Mouse (Mus musculus): ENCODE measurements around the gene Clasrp. TPM values are rescaled to one million over a fixed set of nuclear protein-coding genes. Genes with fewer than 3 reads are reported as not detected.

Gene Clasrp
- polyA plus RNA-seq, 1 experiment, result 240 TPM

DNA sequence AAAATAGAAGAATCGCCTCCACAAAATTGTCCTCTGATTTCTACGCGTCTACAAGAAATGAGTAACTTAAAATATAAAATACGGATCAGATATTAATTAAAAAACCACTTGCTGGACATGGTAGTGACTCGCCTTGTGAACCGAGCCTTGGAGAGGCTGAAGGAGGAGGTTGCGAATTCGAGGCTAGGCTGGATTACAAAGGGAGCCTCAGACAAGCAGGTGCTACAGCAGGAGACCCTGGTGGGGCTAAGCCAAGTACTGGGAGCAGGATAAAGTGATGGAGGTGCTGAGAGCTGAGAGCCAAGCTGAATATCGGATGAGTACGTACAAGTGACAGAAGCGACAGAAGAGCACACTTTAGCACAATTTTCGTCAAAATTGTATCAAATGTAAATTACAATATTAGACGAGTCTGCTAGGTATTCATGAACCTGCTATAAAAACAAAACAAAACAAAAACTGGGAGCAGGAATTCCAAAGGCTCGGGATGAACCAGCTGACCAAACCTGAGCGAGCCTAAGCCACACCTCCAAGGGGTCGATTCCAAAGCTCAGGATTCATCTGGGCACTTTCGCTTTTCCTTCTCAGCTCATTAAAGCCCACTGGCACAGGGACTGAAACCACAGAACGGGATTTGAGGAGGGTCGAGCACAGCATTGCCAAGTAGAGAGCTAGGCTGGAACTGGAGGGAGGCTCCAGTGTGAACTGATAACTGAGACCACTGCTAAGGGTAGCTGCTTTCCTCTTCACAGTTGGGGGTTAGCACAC, 41.5 kb downstream of the Clasrp start, which contains the start of gene Ppp1r37:
Gene Ppp1r37, minus strand, starts transcription at position 434 of the 768 bp plus-strand sequence.
- no peaks in the 10 kb centered on the region for H3K36me3 ChIP-seq (ENCODE audit: control insufficient read depth, insufficient read depth, low read length)
- 11% methylated on average over 19 of the region's 19 CpGs for WGBS

DNA sequence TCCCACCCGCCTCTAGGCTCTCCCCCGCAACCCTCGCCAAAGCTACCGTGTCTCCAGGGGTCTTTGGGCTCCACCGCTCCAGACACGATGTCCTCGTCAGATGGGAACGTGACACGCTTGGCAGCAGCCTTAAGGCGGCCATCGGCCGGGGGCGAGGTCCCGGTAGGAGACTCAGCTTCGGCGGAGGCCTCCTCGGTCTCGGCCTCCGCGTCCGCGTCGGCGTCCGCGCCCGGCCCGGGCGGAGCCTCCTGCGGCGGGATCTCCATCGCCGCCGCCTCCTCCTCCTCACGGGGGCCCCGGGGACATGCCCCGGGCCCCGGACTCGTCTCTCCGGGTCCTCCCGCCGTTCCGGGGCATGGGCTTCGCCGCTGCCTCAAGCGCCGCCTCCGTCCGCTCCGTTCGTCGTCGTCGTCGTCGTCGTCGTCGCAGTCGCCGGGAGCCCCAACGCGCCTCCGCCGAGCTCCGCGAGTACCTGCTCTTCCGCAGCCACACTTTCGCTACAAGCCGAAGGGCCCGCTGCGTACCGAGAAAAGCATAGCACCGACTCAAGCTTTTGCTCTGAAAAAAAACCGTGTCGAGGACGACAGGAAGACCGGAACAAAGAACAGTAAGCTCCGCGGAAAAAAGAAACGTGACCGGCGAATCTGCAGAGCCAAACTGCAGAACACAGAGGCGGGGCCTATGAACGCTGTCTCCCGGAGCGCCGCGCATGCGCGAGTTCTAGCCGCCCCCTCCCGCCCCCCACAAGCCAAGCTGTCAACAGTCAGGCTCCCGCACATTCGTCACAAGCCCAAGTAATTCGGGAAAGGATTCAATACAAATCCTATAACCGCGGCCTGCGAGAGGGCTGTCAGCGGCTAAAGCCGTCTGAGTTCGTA, 42.3 kb downstream of the Clasrp start:
- peak; percentile 83 for DNase-seq
- TF ChIP-seq CTCF (IDR thresholded peaks at IDR 0.05; ENCODE audit: borderline replicate concordance, control insufficient read depth, extremely low read depth, insufficient read depth, low read length, poor library complexity) (no peak), POLR2A (IDR thresholded peaks at IDR 0.05; ENCODE audit: control insufficient read depth, extremely low read depth, insufficient read depth, low read length, poor library complexity) (peak; percentile 61)
- peaks cover 27% of the 10 kb centered on the region for H3K4me1 ChIP-seq (replicated peaks; ENCODE audit: control insufficient read depth, insufficient read depth, low read length)
- H3K36me3 ChIP-seq (ENCODE audit: control insufficient read depth, insufficient read depth, low read length), result no peaks in the 10 kb centered on the region
- WGBS, result under 1% methylated on average over 102 of the region's 102 CpGs
- peak overlapping the region; percentile 67; the same call in 1 of the 2 replicates for H3K27ac ChIP-seq (ENCODE audit: control insufficient read depth, insufficient read depth, low read length)
- H3K27me3 ChIP-seq (ENCODE audit: control insufficient read depth, insufficient read depth, low read length), result no peaks in the 10 kb centered on the region
- peak overlapping the region; percentile 96 for H3K4me3 ChIP-seq (ENCODE audit: control insufficient read depth, insufficient read depth, low read length)

More for the DNA sequence above, 41.5 kb downstream of the Clasrp start, which contains the start of gene Ppp1r37:
- no peak for TF ChIP-seq CTCF (IDR thresholded peaks at IDR 0.05; ENCODE audit: borderline replicate concordance, control insufficient read depth, extremely low read depth, insufficient read depth, low read length, poor library complexity)
- no peak for TF ChIP-seq POLR2A (IDR thresholded peaks at IDR 0.05; ENCODE audit: control insufficient read depth, extremely low read depth, insufficient read depth, low read length, poor library complexity)
- H3K4me3 ChIP-seq (ENCODE audit: control insufficient read depth, insufficient read depth, low read length), result peak within 1 kb of the TSS; percentile 96
- peak; percentile 19 for DNase-seq
- no peaks in the 10 kb centered on the region for H3K27me3 ChIP-seq (ENCODE audit: control insufficient read depth, insufficient read depth, low read length)
- peak within 1 kb of the TSS; percentile 67; the same call in 1 of the 2 replicates for H3K27ac ChIP-seq (ENCODE audit: control insufficient read depth, insufficient read depth, low read length)
- peaks cover 27% of the 10 kb centered on the region for H3K4me1 ChIP-seq (replicated peaks; ENCODE audit: control insufficient read depth, insufficient read depth, low read length)

- Histone ChIP-seq H3K27ac (ENCODE audit: control insufficient read depth, insufficient read depth, low read length) (no peak overlapping the region), H3K27me3 (ENCODE audit: control insufficient read depth, insufficient read depth, low read length) (no peaks in the 10 kb centered on the region), H3K36me3 (ENCODE audit: control insufficient read depth, insufficient read depth, low read length) (no peaks in the 10 kb centered on the region), H3K4me1 (replicated peaks; ENCODE audit: control insufficient read depth, insufficient read depth, low read length) (peaks cover 27% of the 10 kb centered on the region), H3K4me3 (ENCODE audit: control insufficient read depth, insufficient read depth, low read length) (peak overlapping the region; percentile 96)
- no peak for DNase-seq
- under 1% methylated on average over 11 of the region's 11 CpGs for WGBS
- TF ChIP-seq CTCF (IDR thresholded peaks at IDR 0.05; ENCODE audit: borderline replicate concordance, control insufficient read depth, extremely low read depth, insufficient read depth, low read length, poor library complexity), result no peak
- no peak for TF ChIP-seq POLR2A (IDR thresholded peaks at IDR 0.05; ENCODE audit: control insufficient read depth, extremely low read depth, insufficient read depth, low read length, poor library complexity)
Measured at GRCm38 (mm10) chr7:19561431-19561764, 42.9 kb downstream of the Clasrp start.

DNA sequence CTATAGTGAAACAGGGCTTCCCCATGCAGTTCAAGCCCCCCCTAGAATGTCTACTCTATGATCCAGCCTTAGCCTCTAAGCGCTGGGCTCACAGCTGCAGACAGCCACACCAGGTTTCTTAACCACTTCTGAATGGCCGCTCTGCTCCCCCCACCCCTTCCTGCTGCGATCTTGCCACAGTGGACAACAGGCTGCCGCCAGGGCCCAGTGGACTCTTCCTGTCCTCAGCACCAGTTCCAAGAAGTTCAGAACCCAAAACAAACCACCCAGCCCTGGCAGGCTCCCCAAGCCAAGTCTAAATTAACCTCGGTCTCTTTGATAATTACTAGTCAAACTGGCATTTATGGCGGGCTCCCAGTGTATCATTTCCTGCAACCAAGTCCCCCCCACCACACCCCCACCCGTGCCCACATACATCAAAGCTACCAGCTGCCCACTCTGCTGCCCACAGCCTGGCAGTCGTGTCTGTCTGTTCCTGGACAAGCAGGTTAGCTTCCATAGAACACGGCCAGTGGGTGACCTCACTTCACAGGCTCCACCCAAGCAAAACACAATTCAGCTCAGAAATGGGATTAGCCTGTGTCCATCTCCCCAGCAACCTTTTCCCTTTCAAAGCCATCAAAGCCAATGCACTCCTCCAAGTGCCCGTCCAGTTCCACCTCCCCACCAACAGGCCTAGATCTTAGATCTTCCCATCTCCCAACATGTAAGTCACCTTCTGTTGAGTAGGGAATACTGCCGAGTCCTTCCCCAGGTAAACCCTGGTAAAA, 43.6 kb downstream of the Clasrp start:
- Histone ChIP-seq H3K36me3 (ENCODE audit: control insufficient read depth, insufficient read depth, low read length) (no peaks in the 10 kb centered on the region), H3K4me1 (replicated peaks; ENCODE audit: control insufficient read depth, insufficient read depth, low read length) (peaks cover 27% of the 10 kb centered on the region), H3K27me3 (ENCODE audit: control insufficient read depth, insufficient read depth, low read length) (no peaks in the 10 kb centered on the region), H3K27ac (ENCODE audit: control insufficient read depth, insufficient read depth, low read length) (no peak overlapping the region), H3K4me3 (ENCODE audit: control insufficient read depth, insufficient read depth, low read length) (peak overlapping the region; percentile 96)
- DNase-seq, result no peak
- WGBS, result 2% methylated on average over 11 of the region's 11 CpGs
- TF ChIP-seq CTCF (IDR thresholded peaks at IDR 0.05; ENCODE audit: borderline replicate concordance, control insufficient read depth, extremely low read depth, insufficient read depth, low read length, poor library complexity), result no peak
- no peak for TF ChIP-seq POLR2A (IDR thresholded peaks at IDR 0.05; ENCODE audit: control insufficient read depth, extremely low read depth, insufficient read depth, low read length, poor library complexity)

GRCm38 (mm10) chr7:19558965-19559364, 45.3 kb downstream of the Clasrp start:
- Histone ChIP-seq H3K27me3 (ENCODE audit: control insufficient read depth, insufficient read depth, low read length) (no peaks in the 10 kb centered on the region), H3K4me1 (replicated peaks; ENCODE audit: control insufficient read depth, insufficient read depth, low read length) (peaks cover 27% of the 10 kb centered on the region), H3K36me3 (ENCODE audit: control insufficient read depth, insufficient read depth, low read length) (peaks cover 2% of the 10 kb centered on the region; the same call in 1 of the 2 replicates), H3K27ac (ENCODE audit: control insufficient read depth, insufficient read depth, low read length) (no peak overlapping the region), H3K4me3 (ENCODE audit: control insufficient read depth, insufficient read depth, low read length) (no peak overlapping the region)
- 88% methylated on average over 2 of the region's 2 CpGs for whole genome bisulfite sequencing
- peak; percentile 35 for DNase-seq
- no peak for TF ChIP-seq CTCF (IDR thresholded peaks at IDR 0.05; ENCODE audit: borderline replicate concordance, control insufficient read depth, extremely low read depth, insufficient read depth, low read length, poor library complexity)
- no peak for TF ChIP-seq POLR2A (IDR thresholded peaks at IDR 0.05; ENCODE audit: control insufficient read depth, extremely low read depth, insufficient read depth, low read length, poor library complexity)
